Mouse (Mus musculus) testis, adult 2 months (tissue): ENCODE data around the gene Fam120b. TPM values are rescaled to one million over a fixed set of nuclear protein-coding genes. Genes with fewer than 3 reads are reported as not detected.
"Not testable (repeated sequence)": the region's sequence is repeated elsewhere in the genome, so short reads cannot be mapped to it uniquely, and the experiment has no call there.

Experiments
- H3K27ac ChIP-seq: fragments of 200-500 bp; 2 replicates; pipeline ENCODE4 v1.5.1; 2012; ENCODE audit warnings: low read depth, low read length; ENCODE audit not compliant: control insufficient read depth, insufficient read depth
- H3K27me3 ChIP-seq: fragments of 200-500 bp; 2 replicates; pipeline ENCODE4 v1.6.1; 2012; ENCODE audit warnings: mild to moderate bottlenecking, low read length, moderate library complexity; ENCODE audit not compliant: control insufficient read depth, insufficient read depth
- H3K36me3 ChIP-seq: fragments of 200-500 bp; 2 replicates; pipeline ENCODE4 v1.6.1; 2012; ENCODE audit warnings: mild to moderate bottlenecking, low read length; ENCODE audit not compliant: control insufficient read depth, insufficient read depth
- H3K4me1 ChIP-seq: fragments of 200-500 bp; 2 replicates; pipeline ENCODE4 v1.6.1; 2012; ENCODE audit warnings: low read length; ENCODE audit not compliant: control insufficient read depth, insufficient read depth
- H3K4me3 ChIP-seq: fragments of 200-500 bp; 2 replicates; pipeline ENCODE4 v1.5.1; 2012; ENCODE audit warnings: low read depth, mild to moderate bottlenecking, low read length, moderate library complexity, mixed read lengths; ENCODE audit not compliant: control insufficient read depth
- CTCF ChIP-seq: fragments of 200-500 bp; IDR thresholded peaks from 2 replicates; pipeline ENCODE4 v1.5.1; 2012; ENCODE audit warnings: low read depth, mild to moderate bottlenecking, inconsistent platforms, low read length, moderate library complexity; ENCODE audit not compliant: control insufficient read depth, insufficient read depth, insufficient replicate concordance
- POLR2A ChIP-seq: fragments of 200-500 bp; IDR thresholded peaks from 2 replicates; pipeline ENCODE4 v1.6.1; 2012; ENCODE audit warnings: low read depth, mild to moderate bottlenecking, inconsistent platforms, low read length, moderate library complexity; ENCODE audit not compliant: control insufficient read depth
- polyA plus RNA-seq: library from polyadenylated mRNA; depleted of rRNA; stranded (reverse); fragments of >200 nt; gene quantifications from 2 replicates; pipeline ENCODE4 v1.2.3, GENCODE M21; 2012

Gene Fam120b
- polyA plus RNA-seq, 1 experiment: 16.8 TPM

DNA sequence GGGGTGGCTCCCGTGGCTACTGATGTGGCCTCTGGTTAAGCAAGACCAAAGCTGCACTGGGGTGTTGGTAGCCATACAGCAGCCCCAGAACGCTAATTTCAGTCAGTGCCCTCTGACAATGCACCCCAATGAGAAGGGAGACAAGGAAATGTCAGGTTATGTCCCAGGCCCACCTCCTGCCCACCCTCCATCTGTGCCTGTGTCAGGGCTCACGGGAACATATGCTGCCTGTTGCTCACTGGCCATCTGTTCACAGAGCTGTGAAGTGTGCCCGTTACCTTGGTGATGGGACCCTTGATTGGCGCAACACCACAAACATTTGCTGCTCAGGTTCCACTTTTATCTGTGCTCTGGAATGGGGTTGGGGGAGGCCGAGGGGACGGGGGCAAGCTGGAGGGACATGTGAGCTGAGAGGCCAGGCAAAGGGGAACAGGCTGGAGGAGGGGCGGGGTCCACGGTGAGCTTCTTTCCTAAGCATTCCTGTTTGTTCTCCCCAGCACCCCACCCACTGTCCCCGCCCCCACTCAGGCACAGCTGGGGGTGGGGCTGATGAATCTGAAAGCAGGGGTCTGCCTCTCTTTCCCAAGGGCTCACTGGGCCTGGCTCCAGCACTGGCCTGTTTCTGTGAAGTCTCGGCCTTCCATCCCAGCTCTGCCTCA lies 44.6 kb downstream of the Fam120b start:
- Histone ChIP-seq H3K27me3 (no peaks in the 10 kb centered on the region), H3K4me3 (peak overlapping the region; percentile 42), H3K27ac (no peak overlapping the region), H3K4me1 (peaks cover 8% of the 10 kb centered on the region), H3K36me3 (no peaks in the 10 kb centered on the region)
- TF ChIP-seq CTCF: no peak
- TF ChIP-seq POLR2A: no peak

DNA sequence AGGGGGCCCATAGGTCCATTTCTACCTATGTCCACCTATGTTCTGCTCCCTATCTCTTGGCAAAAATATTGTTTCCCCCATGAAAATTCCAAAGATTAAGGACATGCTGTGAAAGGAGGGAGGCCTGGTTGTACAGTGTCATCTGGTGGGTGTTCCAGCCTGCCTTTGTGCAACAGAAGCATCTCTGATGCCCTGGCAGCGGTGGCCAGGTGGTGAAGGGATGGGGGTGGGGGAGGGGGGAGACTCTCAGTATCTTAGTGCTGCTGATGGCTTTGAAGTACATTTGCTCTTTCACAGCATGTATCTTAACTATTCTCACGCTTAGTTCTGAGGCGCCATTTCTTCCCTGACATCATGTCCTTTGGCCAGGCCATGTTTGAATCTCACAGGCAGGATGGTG lies 49.4 kb downstream of the Fam120b start:
- H3K27ac ChIP-seq: no peak overlapping the region
- no peaks in the 10 kb centered on the region for H3K36me3 ChIP-seq
- peaks cover 6% of the 10 kb centered on the region for H3K4me1 ChIP-seq
- no peaks in the 10 kb centered on the region for H3K27me3 ChIP-seq
- TF ChIP-seq POLR2A (no peak), CTCF (no peak)
- H3K4me3 ChIP-seq: no peak overlapping the region

DNA sequence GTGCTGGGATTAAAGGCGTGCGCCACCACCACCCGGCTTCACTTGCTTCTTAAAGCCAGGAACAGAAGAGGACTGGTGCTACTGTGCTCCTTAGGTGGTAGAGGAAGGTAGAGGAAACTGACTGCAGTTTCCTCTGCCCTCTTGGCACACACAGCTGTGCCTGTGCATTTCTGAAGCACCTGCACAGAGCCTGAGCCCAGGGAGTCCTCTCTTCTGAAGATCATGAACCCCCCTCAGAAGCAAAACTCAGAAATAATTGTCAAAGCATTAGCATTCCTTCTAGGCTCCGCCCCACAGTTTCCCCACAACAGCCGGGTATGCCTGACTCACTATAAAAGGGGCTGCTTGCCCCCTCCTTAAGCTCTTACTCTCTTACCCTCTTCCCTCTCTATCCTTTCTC lies 51.8 kb downstream of the Fam120b start:
- TF ChIP-seq CTCF: no peak
- TF ChIP-seq POLR2A: no peak
- H3K27ac ChIP-seq: no peak overlapping the region
- H3K27me3 ChIP-seq: no peaks in the 10 kb centered on the region
- H3K4me3 ChIP-seq: no peak overlapping the region
- H3K4me1 ChIP-seq: peaks cover 2% of the 10 kb centered on the region; the same call in 1 of the 2 replicates
- H3K36me3 ChIP-seq: no peaks in the 10 kb centered on the region

DNA sequence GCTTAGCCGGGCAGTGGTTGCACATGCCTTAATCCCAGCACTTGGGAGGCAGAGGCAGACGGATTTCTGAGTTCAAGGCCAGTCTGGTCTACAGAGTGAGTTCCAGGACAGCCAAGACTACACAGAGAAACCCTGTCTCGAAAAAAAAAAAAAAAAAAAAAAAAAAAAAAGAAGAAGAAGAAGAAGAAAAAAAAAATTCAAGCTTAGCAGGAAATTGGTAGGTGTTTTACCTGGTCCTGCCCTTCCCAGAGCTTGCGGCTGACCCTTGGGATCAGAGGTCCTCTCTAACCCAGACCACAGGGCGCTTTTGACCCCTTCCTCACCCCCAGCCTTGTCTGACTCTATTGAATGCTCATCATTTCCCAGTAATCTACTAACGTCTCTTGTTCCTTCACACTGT lies 53.1 kb downstream of the Fam120b start:
- H3K27me3 ChIP-seq, H3K4me3 ChIP-seq, H3K27ac ChIP-seq, H3K36me3 ChIP-seq, H3K4me1 ChIP-seq: not testable (repeated sequence)

DNA sequence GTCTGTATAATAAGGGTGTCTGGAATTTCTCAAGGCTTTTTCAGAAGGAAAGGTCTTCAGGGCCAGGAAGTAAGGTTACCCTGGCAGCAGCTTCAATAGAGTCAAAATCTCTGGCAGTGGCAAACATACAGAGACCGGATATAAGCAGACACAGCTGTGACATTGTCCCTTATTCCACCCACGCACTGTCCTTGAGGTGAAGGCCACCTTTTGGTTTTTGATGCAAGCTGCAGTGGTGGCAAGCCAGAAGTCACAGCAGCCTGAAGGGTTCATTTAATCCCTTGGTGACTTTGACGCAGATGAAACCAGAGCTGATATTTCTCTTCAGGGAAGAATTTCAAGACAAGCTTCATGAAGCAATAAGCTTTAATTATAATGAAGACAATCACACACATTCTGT lies 53.6 kb downstream of the Fam120b start:
- no peaks in the 10 kb centered on the region for H3K36me3 ChIP-seq
- TF ChIP-seq CTCF (no peak), POLR2A (no peak)
- H3K4me1 ChIP-seq: peaks cover 2% of the 10 kb centered on the region; the same call in 1 of the 2 replicates
- H3K27me3 ChIP-seq: no peaks in the 10 kb centered on the region
- no peak overlapping the region for H3K4me3 ChIP-seq
- no peak overlapping the region for H3K27ac ChIP-seq

DNA sequence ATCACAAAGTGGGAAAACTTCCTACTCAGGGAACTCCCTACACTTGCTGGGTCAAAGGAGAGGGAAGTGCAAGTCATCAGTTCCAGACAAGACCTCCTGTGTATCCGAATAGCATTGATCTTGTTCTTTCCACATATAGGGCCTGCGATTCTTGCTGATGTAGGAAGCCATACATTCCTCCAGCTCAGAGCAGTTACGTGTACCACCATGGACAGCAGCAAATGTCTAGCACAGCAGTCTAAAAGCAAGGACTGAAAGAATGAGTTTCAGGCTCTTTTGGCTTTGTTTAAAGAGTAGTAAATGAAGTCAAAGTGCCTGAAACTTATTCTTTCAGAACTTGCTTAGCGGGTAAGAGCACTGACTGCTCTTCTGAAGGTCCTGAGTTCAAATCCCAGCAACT lies 59.2 kb downstream of the Fam120b start:
- H3K36me3 ChIP-seq: no peaks in the 10 kb centered on the region

DNA sequence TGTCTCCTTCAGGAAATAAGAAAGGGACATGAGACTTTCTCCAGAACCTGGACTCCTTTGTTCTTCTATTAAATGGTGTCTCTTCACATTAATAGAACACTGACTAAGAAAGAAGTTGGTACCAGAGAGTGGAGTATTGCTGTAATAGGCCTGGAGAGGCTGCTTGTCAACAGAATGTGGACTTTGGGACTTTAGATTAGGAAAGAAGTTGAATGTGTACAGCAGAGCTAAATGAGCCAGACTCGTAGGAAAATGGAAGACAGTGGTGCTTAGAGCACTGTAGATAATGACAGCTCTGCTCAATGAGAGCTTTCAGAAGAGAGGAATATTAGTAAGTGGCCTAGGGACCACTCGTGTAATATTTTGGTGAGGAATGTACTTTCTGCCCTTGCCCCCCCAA lies 60.6 kb downstream of the Fam120b start:
- no peak overlapping the region for H3K27ac ChIP-seq
- H3K4me1 ChIP-seq: no peaks in the 10 kb centered on the region
- H3K4me3 ChIP-seq: no peak overlapping the region
- H3K36me3 ChIP-seq: no peaks in the 10 kb centered on the region
- no peaks in the 10 kb centered on the region for H3K27me3 ChIP-seq
- TF ChIP-seq CTCF (no peak), POLR2A (no peak)

More for the DNA sequence above, 59.2 kb downstream of the Fam120b start:
- Histone ChIP-seq H3K27me3 (no peaks in the 10 kb centered on the region), H3K4me3 (no peak overlapping the region), H3K27ac (no peak overlapping the region), H3K4me1 (no peaks in the 10 kb centered on the region)
- TF ChIP-seq POLR2A (no peak), CTCF (no peak)

DNA sequence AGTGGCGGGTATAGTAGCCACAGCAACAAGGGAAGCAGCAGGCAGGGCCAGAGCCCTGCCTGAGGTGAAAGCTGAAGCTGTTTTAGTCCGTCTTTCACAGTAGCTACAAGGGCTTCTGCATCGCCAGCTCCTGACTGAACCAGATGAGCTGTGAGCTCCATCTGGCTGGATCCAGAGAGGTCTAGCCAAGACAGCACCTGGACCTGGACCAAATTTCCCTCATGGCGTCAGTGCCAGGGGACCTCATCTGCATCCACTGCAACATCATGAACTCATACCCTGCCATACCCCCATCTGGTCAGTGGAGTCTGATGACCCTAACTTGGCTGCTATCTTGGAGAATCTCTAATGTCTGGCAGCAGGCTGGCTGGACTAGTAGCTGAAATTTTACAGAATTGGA lies 63.8 kb downstream of the Fam120b start:
- Histone ChIP-seq H3K27me3 (no peaks in the 10 kb centered on the region), H3K36me3 (no peaks in the 10 kb centered on the region), H3K27ac (no peak overlapping the region), H3K4me3 (no peak overlapping the region), H3K4me1 (no peaks in the 10 kb centered on the region)
- no peak for TF ChIP-seq CTCF
